Mouse (Mus musculus): ENCODE measurements at regions not wholly inside any gene's neighbourhood (a gene's known extent, or its start where the extent isn't known, plus 50 kb on each side); places are given as distances from the start of the nearest gene placed in this dataset.

GRCm38 (mm10) chr7:134546187-134546586 is 124.3 kb upstream of the Dock1 start:
- ATAC-seq (ENCODE audit: insufficient number of reproducible peaks, low FRiP score, low TSS enrichment, low read depth) = no peak
- H3K4me1 ChIP-seq = peaks cover 12% of the 10 kb centered on the region
- H3K4me2 ChIP-seq = no peak overlapping the region
- 81% methylated on average over 6 of the region's 6 CpGs for WGBS
- H3K9ac ChIP-seq = no peak overlapping the region
- H3K4me3 ChIP-seq = no peak overlapping the region
- no peak overlapping the region for H3K27ac ChIP-seq
- H3K27me3 ChIP-seq = no peaks in the 10 kb centered on the region
- H3K9me3 ChIP-seq = no peaks in the 10 kb centered on the region
- no peaks in the 10 kb centered on the region for H3K36me3 ChIP-seq

GRCm38 (mm10) chr7:134549286-134549919 is 121.1 kb upstream of the Dock1 start:
- H3K36me3 ChIP-seq = no peaks in the 10 kb centered on the region
- ATAC-seq (ENCODE audit: insufficient number of reproducible peaks, low FRiP score, low TSS enrichment, low read depth) = 0 out of 2 replicates have a peak, but pooled peaks have one; percentile 60

GRCm38 (mm10) chr7:134550221-134550809 is 120.1 kb upstream of the Dock1 start:
- no peak overlapping the region for H3K4me3 ChIP-seq
- no peak overlapping the region for H3K9ac ChIP-seq
- peak overlapping the region; percentile 55; the same call in 1 of the 2 replicates for H3K27ac ChIP-seq
- H3K4me2 ChIP-seq = no peak overlapping the region
- no peaks in the 10 kb centered on the region for H3K36me3 ChIP-seq
- H3K27me3 ChIP-seq = no peaks in the 10 kb centered on the region
- no peaks in the 10 kb centered on the region for H3K9me3 ChIP-seq
- 40% methylated on average over 7 of the region's 7 CpGs for WGBS
- ATAC-seq (ENCODE audit: insufficient number of reproducible peaks, low FRiP score, low TSS enrichment, low read depth) = 0 out of 2 replicates have a peak, but pooled peaks have one; percentile 32
- peaks cover 21% of the 10 kb centered on the region for H3K4me1 ChIP-seq

More at GRCm38 (mm10) chr7:134549286-134549919, 121.1 kb upstream of the Dock1 start:
- Histone ChIP-seq H3K9me3 (no peaks in the 10 kb centered on the region), H3K4me1 (peaks cover 21% of the 10 kb centered on the region), H3K4me3 (no peak overlapping the region), H3K9ac (no peak overlapping the region), H3K4me2 (no peak overlapping the region), H3K27ac (peak overlapping the region; percentile 55), H3K27me3 (no peaks in the 10 kb centered on the region)
- WGBS = 40% methylated on average over 8 of the region's 8 CpGs

GRCm38 (mm10) chr7:134552051-134552451 is 118.4 kb upstream of the Dock1 start:
- WGBS = 52% methylated on average over 6 of the region's 6 CpGs
- Histone ChIP-seq H3K9ac (no peak overlapping the region), H3K4me2 (no peak overlapping the region), H3K4me3 (no peak overlapping the region), H3K4me1 (peaks cover 21% of the 10 kb centered on the region), H3K9me3 (no peaks in the 10 kb centered on the region), H3K36me3 (no peaks in the 10 kb centered on the region), H3K27me3 (no peaks in the 10 kb centered on the region), H3K27ac (peak overlapping the region; percentile 33; the same call in 1 of the 2 replicates)
- ATAC-seq (ENCODE audit: insufficient number of reproducible peaks, low FRiP score, low TSS enrichment, low read depth) = 0 out of 2 replicates have a peak, but pooled peaks have one; percentile 40

- Histone ChIP-seq H3K36me3 (no peaks in the 10 kb centered on the region), H3K4me2 (no peak overlapping the region), H3K27ac (no peak overlapping the region; the same call in 1 of the 2 replicates), H3K9ac (no peak overlapping the region), H3K27me3 (no peaks in the 10 kb centered on the region), H3K4me1 (peaks cover 9% of the 10 kb centered on the region), H3K4me3 (no peak overlapping the region), H3K9me3 (no peaks in the 10 kb centered on the region)
- no peak for ATAC-seq (ENCODE audit: insufficient number of reproducible peaks, low FRiP score, low TSS enrichment, low read depth)
- 64% methylated on average over 4 of the region's 4 CpGs for WGBS
These were observed 114.4 kb upstream of the Dock1 start for GRCm38 (mm10) chr7:134556061-134556460.

GRCm38 (mm10) chr7:134566322-134566721 is 104.1 kb upstream of the Dock1 start:
- Histone ChIP-seq H3K4me3 (no peak overlapping the region), H3K4me2 (no peak overlapping the region), H3K27ac (no peak overlapping the region), H3K9me3 (no peaks in the 10 kb centered on the region), H3K27me3 (no peaks in the 10 kb centered on the region), H3K36me3 (no peaks in the 10 kb centered on the region), H3K9ac (no peak overlapping the region), H3K4me1 (no peaks in the 10 kb centered on the region)
- no peak for ATAC-seq (ENCODE audit: insufficient number of reproducible peaks, low FRiP score, low TSS enrichment, low read depth)
- WGBS = 71% methylated on average over 5 of the region's 5 CpGs

- H3K4me1 ChIP-seq = no peaks in the 10 kb centered on the region
- H3K27ac ChIP-seq = no peak overlapping the region
- no peaks in the 10 kb centered on the region for H3K9me3 ChIP-seq
- H3K4me2 ChIP-seq = no peak overlapping the region
- H3K9ac ChIP-seq = no peak overlapping the region
- no peak for ATAC-seq (ENCODE audit: insufficient number of reproducible peaks, low FRiP score, low TSS enrichment, low read depth)
- no peaks in the 10 kb centered on the region for H3K36me3 ChIP-seq
- H3K4me3 ChIP-seq = no peak overlapping the region
- WGBS = 55% methylated on average over 3 of the region's 3 CpGs
- H3K27me3 ChIP-seq = no peaks in the 10 kb centered on the region
These were observed 101.2 kb upstream of the Dock1 start for GRCm38 (mm10) chr7:134569247-134569646.

- Histone ChIP-seq H3K9ac (no peak overlapping the region), H3K4me3 (no peak overlapping the region), H3K36me3 (no peaks in the 10 kb centered on the region), H3K4me2 (no peak overlapping the region), H3K9me3 (no peaks in the 10 kb centered on the region), H3K4me1 (no peaks in the 10 kb centered on the region), H3K27me3 (no peaks in the 10 kb centered on the region), H3K27ac (0 out of 2 replicates have a peak overlapping the region, but pooled peaks have one; percentile 27)
- ATAC-seq (ENCODE audit: insufficient number of reproducible peaks, low FRiP score, low TSS enrichment, low read depth) = no peak
- 79% methylated on average over 5 of the region's 5 CpGs for WGBS
These were observed 100.2 kb upstream of the Dock1 start for GRCm38 (mm10) chr7:134570176-134570810.

- H3K4me2 ChIP-seq = no peak overlapping the region
- ATAC-seq (ENCODE audit: insufficient number of reproducible peaks, low FRiP score, low TSS enrichment, low read depth) = no peak
- H3K4me3 ChIP-seq = no peak overlapping the region
- no peaks in the 10 kb centered on the region for H3K9me3 ChIP-seq
- H3K4me1 ChIP-seq = 0 out of 2 replicates have a peak, but pooled peaks cover 2% of the 10 kb centered on the region
- no peaks in the 10 kb centered on the region for H3K36me3 ChIP-seq
- H3K27ac ChIP-seq = no peak overlapping the region
- no peak overlapping the region for H3K9ac ChIP-seq
- H3K27me3 ChIP-seq = no peaks in the 10 kb centered on the region
These were observed 88.7 kb upstream of the Dock1 start for GRCm38 (mm10) chr7:134581746-134582145.

- WGBS = 68% methylated on average over 5 of the region's 5 CpGs
- Histone ChIP-seq H3K4me3 (no peak overlapping the region), H3K36me3 (no peaks in the 10 kb centered on the region), H3K4me1 (0 out of 2 replicates have a peak, but pooled peaks cover 2% of the 10 kb centered on the region), H3K4me2 (no peak overlapping the region), H3K27me3 (no peaks in the 10 kb centered on the region), H3K9me3 (no peaks in the 10 kb centered on the region), H3K27ac (no peak overlapping the region), H3K9ac (no peak overlapping the region)
- ATAC-seq (ENCODE audit: insufficient number of reproducible peaks, low FRiP score, low TSS enrichment, low read depth) = no peak
These were observed 85.0 kb upstream of the Dock1 start for GRCm38 (mm10) chr7:134585478-134585877.

GRCm38 (mm10) chr7:134586990-134587389 is 83.5 kb upstream of the Dock1 start:
- no peaks in the 10 kb centered on the region for H3K27me3 ChIP-seq
- no peak overlapping the region for H3K4me3 ChIP-seq
- no peak overlapping the region for H3K9ac ChIP-seq
- ATAC-seq (ENCODE audit: insufficient number of reproducible peaks, low FRiP score, low TSS enrichment, low read depth) = no peak
- H3K27ac ChIP-seq = no peak overlapping the region
- H3K36me3 ChIP-seq = no peaks in the 10 kb centered on the region
- WGBS = 70% methylated on average over 6 of the region's 6 CpGs
- no peak overlapping the region for H3K4me2 ChIP-seq
- 0 out of 2 replicates have a peak, but pooled peaks cover 2% of the 10 kb centered on the region for H3K4me1 ChIP-seq
- H3K9me3 ChIP-seq = no peaks in the 10 kb centered on the region

GRCm38 (mm10) chr7:134607886-134608285 is 62.6 kb upstream of the Dock1 start:
- no peak overlapping the region for H3K4me3 ChIP-seq
- peaks cover 3% of the 10 kb centered on the region; the same call in 1 of the 2 replicates for H3K4me1 ChIP-seq
- H3K36me3 ChIP-seq = no peaks in the 10 kb centered on the region
- no peak overlapping the region for H3K27ac ChIP-seq
- no peaks in the 10 kb centered on the region for H3K27me3 ChIP-seq
- no peaks in the 10 kb centered on the region for H3K9me3 ChIP-seq
- H3K9ac ChIP-seq = no peak overlapping the region
- 75% methylated on average over 3 of the region's 3 CpGs for WGBS
- no peak for ATAC-seq (ENCODE audit: insufficient number of reproducible peaks, low FRiP score, low TSS enrichment, low read depth)
- no peak overlapping the region for H3K4me2 ChIP-seq

Measured in limb, embryonic 15.5 days (tissue).